Mouse (Mus musculus) lung, embryonic 16.5 days (tissue): ENCODE data around the gene Gprc5b. TPM values are rescaled to one million over a fixed set of nuclear protein-coding genes. Genes with fewer than 3 reads are reported as not detected.

Experiments used
- ATAC-seq: fragments of 200-750 bp; cut with Nextera tagmentation; 2 replicates; pipeline ENCODE4 v1.8.0; 2017; ENCODE audit warnings: low read depth, mild to moderate bottlenecking, moderate library complexity
- H3K27ac ChIP-seq: fragments of 300-500 bp; sonication (generic); 2 replicates; pipeline ENCODE4 v1.5.1; 2014; ENCODE audit warnings: mild to moderate bottlenecking, control low read depth, low read length
- H3K27me3 ChIP-seq: fragments of 300-500 bp; sonication (generic); 2 replicates; pipeline ENCODE4 v1.6.1; 2014; ENCODE audit warnings: low read depth, low read length, mixed read lengths; ENCODE audit not compliant: control insufficient read depth, insufficient read depth
- H3K36me3 ChIP-seq: fragments of 300-500 bp; sonication (generic); 2 replicates; pipeline ENCODE4 v1.6.1; 2014; ENCODE audit warnings: low read length; ENCODE audit not compliant: control insufficient read depth, insufficient read depth
- H3K4me1 ChIP-seq: fragments of 300-500 bp; sonication (generic); replicated peaks from 2 replicates; pipeline ENCODE4 v1.6.1; 2014; ENCODE audit warnings: low read length, mixed read lengths; ENCODE audit not compliant: control insufficient read depth, insufficient read depth
- H3K4me2 ChIP-seq: fragments of 300-500 bp; sonication (generic); 2 replicates; pipeline ENCODE4 v1.6.1; 2014; ENCODE audit warnings: low read depth, low read length, control low read depth
- H3K4me3 ChIP-seq: fragments of 300-500 bp; sonication (generic); 2 replicates; pipeline ENCODE4 v1.5.1; 2014; ENCODE audit warnings: mild to moderate bottlenecking, low read length, control low read depth
- H3K9ac ChIP-seq: fragments of 300-500 bp; sonication (generic); 2 replicates; pipeline ENCODE4 v1.6.1; 2014; ENCODE audit warnings: low read length, control low read depth
- H3K9me3 ChIP-seq: fragments of 300-500 bp; sonication (generic); 2 replicates; pipeline ENCODE4 v1.6.1; 2016; ENCODE audit warnings: low read length; ENCODE audit not compliant: control insufficient read depth
- WGBS: fragments of 180-500 bp; shearing (Covaris S2); extraction: QIAGEN DNeasy Blood & Tissue Kit; methylation state at CpG from one replicate; pipeline ENCODE4 v1.1.7; 2014; 5-methylcytosine and 5-hydroxymethylcytosine counted together
- polyA plus RNA-seq: library from polyadenylated mRNA; unstranded; fragments of >200 nt; fragmentation: Nextera tagmentation; extraction: Ambion mirVana; gene quantifications from 2 replicates; pipeline ENCODE4 v1.2.1, GENCODE M21; 2015

Gene Gprc5b
- polyA plus RNA-seq, 1 experiment from 2014 or later = 5.2 TPM

DNA sequence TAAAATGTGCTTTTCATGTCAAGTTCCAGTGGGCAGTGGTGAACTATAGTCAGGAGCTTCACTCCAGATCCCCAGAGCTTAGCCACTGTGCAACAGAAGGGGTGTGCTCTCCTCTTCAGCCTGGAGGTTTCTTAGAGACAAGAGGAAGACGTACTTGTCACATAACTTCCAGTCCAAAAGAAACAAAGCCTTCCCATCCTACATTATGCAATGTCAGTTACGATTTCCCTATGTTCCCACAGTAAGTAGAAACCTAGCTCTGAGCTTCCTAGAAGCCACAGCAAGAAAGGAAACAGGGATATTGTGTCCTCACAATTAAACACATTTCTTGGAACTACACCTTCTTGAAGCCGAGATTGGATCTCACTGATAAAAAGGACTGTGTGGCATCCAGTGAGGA, 47.8 kb downstream of the Gprc5b start:
- WGBS = 56% methylated on average over 3 of the region's 3 CpGs
- no peak overlapping the region for H3K4me3 ChIP-seq

GRCm38 (mm10) chr7:118944884-118945283, 50.1 kb downstream of the Gprc5b start:
- Histone ChIP-seq H3K9ac (no peak overlapping the region), H3K4me1 (no peaks in the 10 kb centered on the region), H3K36me3 (no peaks in the 10 kb centered on the region), H3K4me2 (no peak overlapping the region), H3K4me3 (no peak overlapping the region), H3K27me3 (no peaks in the 10 kb centered on the region), H3K27ac (no peak overlapping the region), H3K9me3 (no peaks in the 10 kb centered on the region)
- ATAC-seq = no peak
- 10% methylated on average over 2 of the region's 2 CpGs for WGBS

More for the DNA sequence above, 47.8 kb downstream of the Gprc5b start:
- ATAC-seq = no peak
- H3K4me2 ChIP-seq = no peak overlapping the region
- no peaks in the 10 kb centered on the region for H3K36me3 ChIP-seq
- H3K27me3 ChIP-seq = no peaks in the 10 kb centered on the region
- no peak overlapping the region for H3K27ac ChIP-seq
- H3K9me3 ChIP-seq = no peaks in the 10 kb centered on the region
- no peaks in the 10 kb centered on the region for H3K4me1 ChIP-seq
- H3K9ac ChIP-seq = no peak overlapping the region

GRCm38 (mm10) chr7:118943170-118943569, 51.8 kb downstream of the Gprc5b start:
- Histone ChIP-seq H3K4me3 (no peak overlapping the region), H3K27ac (no peak overlapping the region), H3K9ac (no peak overlapping the region), H3K9me3 (no peaks in the 10 kb centered on the region), H3K27me3 (no peaks in the 10 kb centered on the region), H3K4me1 (no peaks in the 10 kb centered on the region), H3K4me2 (no peak overlapping the region), H3K36me3 (no peaks in the 10 kb centered on the region)
- WGBS = 33% methylated on average over 7 of the region's 7 CpGs
- no peak for ATAC-seq

- Histone ChIP-seq H3K4me1 (peaks cover 4% of the 10 kb centered on the region; the same call in 1 of the 2 replicates), H3K27ac (no peak overlapping the region), H3K27me3 (no peaks in the 10 kb centered on the region), H3K36me3 (no peaks in the 10 kb centered on the region), H3K4me2 (no peak overlapping the region), H3K9me3 (no peaks in the 10 kb centered on the region), H3K4me3 (no peak overlapping the region), H3K9ac (no peak overlapping the region)
- no peak for ATAC-seq
- WGBS = 64% methylated on average over 3 of the region's 3 CpGs
Measured at GRCm38 (mm10) chr7:118942297-118942696, 52.7 kb downstream of the Gprc5b start.

DNA sequence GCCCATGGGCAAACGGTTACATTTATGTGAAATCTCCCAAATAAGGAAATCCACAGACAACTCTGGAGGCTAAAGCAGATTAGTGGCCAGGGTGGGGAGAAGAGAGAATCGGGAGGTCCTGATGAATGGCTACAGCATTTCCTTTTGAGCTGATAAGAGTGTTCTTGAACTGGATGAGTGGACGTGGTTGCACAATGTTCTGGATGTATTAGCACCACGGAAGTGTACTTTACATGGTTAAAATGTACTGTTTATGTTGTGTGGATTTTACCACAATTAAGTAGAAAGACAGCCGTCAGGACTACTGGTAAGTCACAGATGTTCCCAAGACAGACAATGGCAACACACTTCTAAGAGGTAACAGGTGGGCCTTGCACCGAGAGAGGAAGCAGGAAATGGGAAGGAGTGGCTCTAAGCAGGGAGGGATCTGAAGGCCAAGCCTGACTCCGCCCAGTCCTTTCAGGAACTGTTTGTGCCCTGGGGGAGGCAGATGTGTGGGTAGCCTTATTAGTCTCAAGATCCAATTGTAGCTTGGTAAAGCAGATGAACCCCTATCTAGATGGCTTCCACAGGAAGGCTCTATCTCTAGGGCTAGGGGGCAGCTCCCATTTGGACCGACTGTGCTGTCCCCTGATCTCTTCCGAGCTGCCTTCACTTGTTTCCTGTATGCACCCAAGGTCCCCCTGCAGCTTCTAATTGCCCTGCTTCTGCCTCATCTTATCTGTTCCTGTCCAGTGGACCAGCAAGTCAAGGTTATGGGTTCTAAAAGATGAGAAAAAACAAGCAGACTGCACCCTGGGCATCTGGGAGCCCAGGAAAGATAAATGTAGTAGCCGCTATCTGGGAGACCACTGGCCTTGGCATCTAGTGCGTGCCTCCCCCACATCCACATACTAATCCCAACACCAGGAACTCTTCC, 57.3 kb downstream of the Gprc5b start:
- 0 out of 2 replicates have a peak, but pooled peaks have one; percentile 47 for ATAC-seq
- Histone ChIP-seq H3K4me3 (no peak overlapping the region), H3K36me3 (no peaks in the 10 kb centered on the region), H3K27me3 (no peaks in the 10 kb centered on the region), H3K9me3 (no peaks in the 10 kb centered on the region), H3K27ac (no peak overlapping the region), H3K4me1 (peaks cover 9% of the 10 kb centered on the region), H3K4me2 (no peak overlapping the region), H3K9ac (no peak overlapping the region)
- WGBS = 42% methylated on average over 11 of the region's 11 CpGs

DNA sequence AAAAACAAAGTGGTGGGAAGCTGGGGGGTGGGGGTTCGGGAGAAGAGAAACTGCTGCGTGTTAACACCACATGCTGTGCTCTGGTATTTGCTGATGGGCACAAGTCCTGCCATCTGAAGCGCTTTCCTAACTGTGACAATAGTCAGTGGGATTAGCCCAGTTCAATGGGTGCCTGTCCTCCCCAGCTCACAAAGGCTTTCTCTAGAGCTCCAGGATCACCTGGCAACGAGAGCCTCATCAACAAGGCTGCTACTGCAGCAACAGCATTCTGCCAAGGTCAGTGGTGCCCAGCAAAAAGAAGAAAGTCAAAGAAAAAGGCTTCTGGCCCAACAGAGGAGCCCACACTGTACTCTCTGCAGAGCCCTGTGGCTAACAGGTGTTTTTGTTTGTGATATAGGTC, 58.2 kb downstream of the Gprc5b start:
- no peaks in the 10 kb centered on the region for H3K36me3 ChIP-seq
- 37% methylated on average over 4 of the region's 4 CpGs for WGBS
- H3K27me3 ChIP-seq = no peaks in the 10 kb centered on the region
- H3K9ac ChIP-seq = no peak overlapping the region
- H3K9me3 ChIP-seq = no peaks in the 10 kb centered on the region
- no peak overlapping the region for H3K27ac ChIP-seq
- H3K4me1 ChIP-seq = peaks cover 9% of the 10 kb centered on the region
- ATAC-seq = no peak
- no peak overlapping the region for H3K4me2 ChIP-seq
- H3K4me3 ChIP-seq = no peak overlapping the region

- H3K4me3 ChIP-seq = no peak overlapping the region
- H3K27me3 ChIP-seq = no peaks in the 10 kb centered on the region
- no peak overlapping the region for H3K27ac ChIP-seq
- H3K4me1 ChIP-seq = peaks cover 9% of the 10 kb centered on the region
- peak; percentile 73 for ATAC-seq
- no peaks in the 10 kb centered on the region for H3K9me3 ChIP-seq
- 33% methylated on average over 2 of the region's 2 CpGs for WGBS
- no peak overlapping the region for H3K4me2 ChIP-seq
- no peak overlapping the region for H3K9ac ChIP-seq
- H3K36me3 ChIP-seq = no peaks in the 10 kb centered on the region
Measured at GRCm38 (mm10) chr7:118935306-118935705, 59.7 kb downstream of the Gprc5b start.

- Histone ChIP-seq H3K4me2 (no peak overlapping the region), H3K4me1 (peaks cover 17% of the 10 kb centered on the region), H3K27ac (no peak overlapping the region), H3K9me3 (no peaks in the 10 kb centered on the region), H3K27me3 (no peaks in the 10 kb centered on the region), H3K4me3 (no peak overlapping the region), H3K9ac (no peak overlapping the region), H3K36me3 (no peaks in the 10 kb centered on the region)
- no peak for ATAC-seq
- WGBS = 70% methylated on average over 17 of the region's 17 CpGs
Measured at GRCm38 (mm10) chr7:118931502-118932395, 63.3 kb downstream of the Gprc5b start.
